Mouse (Mus musculus): ENCODE data around the gene Matn1.

DNA sequence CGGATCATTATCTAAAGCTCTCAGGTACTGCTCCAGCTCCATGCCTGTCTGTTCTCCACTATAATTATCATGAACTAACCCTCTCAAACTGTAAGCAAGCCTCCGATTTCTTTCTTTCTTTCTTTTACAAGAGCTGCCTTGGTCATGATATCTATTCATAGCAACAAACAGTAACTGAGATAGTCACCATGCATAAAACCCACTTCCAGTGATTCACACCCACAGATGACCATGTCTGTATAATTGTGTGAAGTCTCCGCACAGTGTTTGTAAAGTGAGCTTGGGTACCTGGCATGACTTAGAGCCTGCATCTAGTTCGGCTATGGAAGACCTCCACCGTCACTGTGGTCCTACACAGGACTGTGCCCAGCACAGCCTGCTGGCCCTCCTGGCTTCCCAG lies 46.8 kb downstream of the Matn1 start:
- TF ChIP-seq CTCF (IDR thresholded peaks at IDR 0.05; ENCODE audit: extremely low read depth, insufficient read length, insufficient replicate concordance, low read depth, low read length): no peak
- no peak for TF ChIP-seq POLR2A (IDR thresholded peaks at IDR 0.05; ENCODE audit: low read depth, low read length)
